Mouse (Mus musculus) gastrocnemius, postnatal 10 days (tissue): ENCODE results near the gene Il19. TPM values are rescaled to one million over a fixed set of nuclear protein-coding genes. Genes with fewer than 3 reads are reported as not detected.

Experiments
- total RNA-seq, 2 experiments: library from RNA; stranded (reverse); gene quantifications; 2 replicates each; pipeline ENCODE4 v1.2.3; 2021

The Il19 gene
- total RNA-seq, 2 experiments from 2014 or later = 0.28 TPM; not detected in 1

Other genes starting within 250 kb of the Il19 start
- gene Gm29427, start 224.3 kb downstream of the Il19 start, total RNA-seq = not detected
- 1 to 10 TPM; 3.8 to 4.5 TPM for gene Yod1, start 222.8 kb downstream of the Il19 start, total RNA-seq
- 10 to 100 TPM in 1 of 2 experiments, 1 to 10 TPM in 1; 9.2 to 13.9 TPM for gene Pfkfb2, start 210.9 kb downstream of the Il19 start, total RNA-seq
- under 1 TPM; 0.68 to 0.88 TPM for gene AA986860, start 208.1 kb downstream of the Il19 start, total RNA-seq
- not detected for gene Fcamr, start 139.2 kb downstream of the Il19 start, total RNA-seq
- gene Pigr, start 113.4 kb downstream of the Il19 start, total RNA-seq = not detected
- under 1 TPM in 1 of 2 experiments, not detected in 1; 0.38 TPM for gene Fcmr, start 74.4 kb downstream of the Il19 start, total RNA-seq
- gene Il24, start 52.7 kb downstream of the Il19 start, total RNA-seq = not detected
- not detected for gene Il20, start 28.7 kb downstream of the Il19 start, total RNA-seq
- gene Il10, start 79.7 kb upstream of the Il19 start, total RNA-seq = not detected
- 100 to 1,000 TPM; 171 to 177 TPM for gene Mapkapk2, start 157.7 kb upstream of the Il19 start, total RNA-seq
- under 1 TPM; 0.12 to 0.14 TPM for gene Dyrk3, start 198.2 kb upstream of the Il19 start, total RNA-seq
- 10 to 100 TPM; 24.4 to 26.4 TPM for gene Eif2d, start 213.1 kb upstream of the Il19 start, total RNA-seq